Mouse (Mus musculus) neural tube, embryonic 12.5 days (tissue): ENCODE data around the gene D1Ertd622e. TPM values are rescaled to one million over a fixed set of nuclear protein-coding genes. Genes with fewer than 3 reads are reported as not detected.

Experiments used
- ATAC-seq: fragments of 200-750 bp; cut with Nextera tagmentation; 2 replicates; pipeline ENCODE4 v1.8.0; 2017; ENCODE audit warnings: low read depth, mild to moderate bottlenecking, moderate TSS enrichment, moderate library complexity; ENCODE audit not compliant: low FRiP score
- H3K27ac ChIP-seq: fragments of 300-500 bp; sonication (generic); 2 replicates; pipeline ENCODE4 v1.5.1; 2016
- H3K27me3 ChIP-seq: fragments of 300-500 bp; sonication (generic); replicated peaks from 2 replicates; pipeline ENCODE4 v1.6.1; 2016; ENCODE audit warnings: mild to moderate bottlenecking
- H3K36me3 ChIP-seq: fragments of 300-500 bp; sonication (generic); 2 replicates; pipeline ENCODE4 v1.6.1; 2016; ENCODE audit warnings: mild to moderate bottlenecking
- H3K4me1 ChIP-seq: fragments of 300-500 bp; sonication (generic); 2 replicates; pipeline ENCODE4 v1.6.1; 2016
- H3K4me2 ChIP-seq: fragments of 300-500 bp; sonication (generic); replicated peaks from 2 replicates; pipeline ENCODE4 v1.6.1; 2016; ENCODE audit warnings: mild to moderate bottlenecking
- H3K4me3 ChIP-seq: fragments of 300-500 bp; sonication (generic); 2 replicates; pipeline ENCODE4 v1.5.1; 2016
- H3K9ac ChIP-seq: fragments of 300-500 bp; sonication (generic); 2 replicates; pipeline ENCODE4 v1.6.1; 2016; ENCODE audit warnings: mild to moderate bottlenecking
- H3K9me3 ChIP-seq: fragments of 300-500 bp; sonication (generic); 2 replicates; pipeline ENCODE4 v1.6.1; 2016; ENCODE audit warnings: mild to moderate bottlenecking
- WGBS: fragments of 180-500 bp; shearing (Covaris S2); methylation state at CpG from one replicate; pipeline ENCODE4 v1.1.7; 2016; 5-methylcytosine and 5-hydroxymethylcytosine counted together
- polyA plus RNA-seq: library from polyadenylated mRNA; unstranded; fragments of >200 nt; fragmentation: Nextera tagmentation; extraction: Ambion mirVana; gene quantifications from 2 replicates; pipeline ENCODE4 v1.2.1, GENCODE M21; 2016

The D1Ertd622e gene
- polyA plus RNA-seq, 1 experiment from 2014 or later = 32.8 TPM

DNA sequence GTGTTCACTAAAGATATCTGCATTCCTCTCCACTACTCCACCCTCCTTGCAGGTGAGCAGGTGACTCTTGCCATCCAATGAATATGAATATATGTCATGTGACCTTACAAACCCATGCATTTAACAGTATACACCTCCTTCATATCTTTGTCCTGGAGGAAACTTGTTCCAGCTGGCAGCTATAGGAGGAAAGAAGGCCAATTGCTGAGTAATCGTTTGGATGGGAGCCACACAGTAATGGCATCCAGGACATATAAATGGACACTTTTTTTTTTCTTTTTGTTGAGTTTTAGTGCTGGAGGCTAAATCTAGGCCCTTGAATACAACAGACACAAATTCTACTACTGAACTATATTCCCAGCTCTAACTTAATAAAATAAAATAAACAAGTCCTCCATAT, 97.2 kb downstream of the D1Ertd622e start:
- Histone ChIP-seq H3K9me3 (no peaks in the 10 kb centered on the region), H3K27me3 (no peaks in the 10 kb centered on the region), H3K27ac (no peak overlapping the region), H3K9ac (no peak overlapping the region), H3K4me3 (no peak overlapping the region), H3K4me1 (no peaks in the 10 kb centered on the region), H3K4me2 (no peak overlapping the region), H3K36me3 (no peaks in the 10 kb centered on the region)
- ATAC-seq = no peak
- WGBS = 88% methylated on average over 1 of the region's 1 CpGs

DNA sequence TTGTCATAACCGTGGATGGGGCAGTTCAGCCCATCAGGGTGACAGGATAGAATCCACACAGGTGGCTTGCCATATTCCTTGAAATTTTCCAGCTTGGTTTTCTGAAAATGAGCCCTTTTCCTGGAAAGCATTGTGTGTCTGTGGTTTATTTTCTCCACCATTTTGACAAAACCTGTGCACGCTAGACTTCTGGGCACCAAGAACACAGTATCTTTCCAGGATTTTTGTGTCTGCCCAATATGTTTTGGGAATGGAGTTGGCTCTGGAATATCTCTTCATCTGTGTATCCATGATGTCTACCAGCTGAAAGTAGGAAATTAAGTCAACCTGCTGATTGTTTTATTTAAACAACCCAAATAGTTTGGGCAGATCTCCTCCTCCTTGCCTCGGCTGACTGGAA, 99.0 kb downstream of the D1Ertd622e start:
- no peaks in the 10 kb centered on the region for H3K27me3 ChIP-seq
- H3K4me1 ChIP-seq = no peaks in the 10 kb centered on the region
- H3K36me3 ChIP-seq = no peaks in the 10 kb centered on the region
- no peak overlapping the region for H3K9ac ChIP-seq
- no peak overlapping the region for H3K4me2 ChIP-seq
- H3K4me3 ChIP-seq = no peak overlapping the region
- ATAC-seq = no peak
- no peaks in the 10 kb centered on the region for H3K9me3 ChIP-seq
- H3K27ac ChIP-seq = no peak overlapping the region
- WGBS = 89% methylated on average over 3 of the region's 3 CpGs

Other genes with a start within 250 kb of the D1Ertd622e start
- gene Gin1, start 108.1 kb upstream of the D1Ertd622e start, polyA plus RNA-seq = 20.2 and 20.7 TPM in 2 replicates
- gene Ppip5k2, start 108.3 kb upstream of the D1Ertd622e start, polyA plus RNA-seq = 55.3 and 56.3 TPM in 2 replicates